Mouse (Mus musculus): ENCODE measurements around the gene Mad2l1bp.

DNA sequence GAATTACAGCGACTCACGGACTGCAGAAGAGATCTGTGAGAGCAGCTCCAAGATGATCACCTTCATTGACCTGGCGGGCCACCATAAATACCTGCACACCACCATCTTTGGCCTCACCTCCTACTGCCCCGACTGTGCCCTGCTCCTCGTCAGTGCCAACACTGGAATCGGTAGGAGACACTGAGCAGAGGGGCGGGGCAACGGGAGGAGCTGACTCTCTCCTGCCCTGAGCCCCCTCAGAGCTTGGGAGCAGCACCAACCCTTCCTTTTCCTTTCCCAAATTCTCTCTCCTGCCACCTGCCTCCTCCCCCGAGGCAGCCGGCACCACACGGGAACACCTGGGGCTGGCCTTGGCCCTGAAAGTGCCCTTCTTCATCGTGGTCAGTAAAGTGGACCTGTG is 12.1 kb upstream of the Mad2l1bp start:
- TF ChIP-seq CTCF (IDR thresholded peaks at IDR 0.05; ENCODE audit: low read depth, low read length) (no peak), GATA1 (IDR thresholded peaks at IDR 0.05; ENCODE audit: borderline replicate concordance, low read length) (no peak)
